Mouse (Mus musculus) heart, embryonic 12.5 days (tissue): ENCODE measurements around the gene Ajm1. TPM values are rescaled to one million over a fixed set of nuclear protein-coding genes. Genes with fewer than 3 reads are reported as not detected.

Source experiments
- ATAC-seq: fragments of 200-750 bp; cut with Nextera tagmentation; 2 replicates; pipeline ENCODE4 v1.8.0; 2017; ENCODE audit warnings: moderate TSS enrichment, moderate library complexity; ENCODE audit not compliant: insufficient number of reproducible peaks, low FRiP score
- H3K27ac ChIP-seq: fragments of 300-500 bp; sonication (generic); 2 replicates; pipeline ENCODE4 v1.5.1; 2016; ENCODE audit warnings: mild to moderate bottlenecking, moderate library complexity; ENCODE audit not compliant: poor library complexity, severe bottlenecking
- H3K27me3 ChIP-seq: fragments of 300-500 bp; sonication (generic); replicated peaks from 2 replicates; pipeline ENCODE4 v1.6.1; 2016; ENCODE audit warnings: mild to moderate bottlenecking, moderate library complexity
- H3K36me3 ChIP-seq: fragments of 300-500 bp; sonication (generic); 2 replicates; pipeline ENCODE4 v1.6.1; 2016; ENCODE audit warnings: mild to moderate bottlenecking, moderate library complexity
- H3K4me1 ChIP-seq: fragments of 300-500 bp; sonication (generic); replicated peaks from 2 replicates; pipeline ENCODE4 v1.6.1; 2016; ENCODE audit warnings: mild to moderate bottlenecking
- H3K4me2 ChIP-seq: fragments of 300-500 bp; sonication (generic); 2 replicates; pipeline ENCODE4 v1.6.1; 2016; ENCODE audit warnings: mild to moderate bottlenecking, moderate library complexity
- H3K4me3 ChIP-seq: fragments of 300-500 bp; sonication (generic); 2 replicates; pipeline ENCODE4 v1.5.1; 2016; ENCODE audit warnings: mild to moderate bottlenecking
- H3K9ac ChIP-seq: fragments of 300-500 bp; sonication (generic); 2 replicates; pipeline ENCODE4 v1.6.1; 2016; ENCODE audit warnings: mild to moderate bottlenecking, moderate library complexity
- H3K9me3 ChIP-seq: fragments of 300-500 bp; sonication (generic); replicated peaks from 2 replicates; pipeline ENCODE4 v1.6.1; 2016; ENCODE audit warnings: mild to moderate bottlenecking, moderate library complexity
- WGBS: fragments of 180-500 bp; shearing (Covaris S2); methylation state at CpG from one replicate; pipeline ENCODE4 v1.1.7; 2016; 5-methylcytosine and 5-hydroxymethylcytosine counted together
- polyA plus RNA-seq: library from polyadenylated mRNA; unstranded; fragments of >200 nt; fragmentation: Nextera tagmentation; extraction: Ambion mirVana; gene quantifications from 2 replicates; pipeline ENCODE4 v1.2.1, GENCODE M21; 2016

Gene Ajm1
- polyA plus RNA-seq, 1 experiment from 2014 or later, result 0.46 TPM

DNA sequence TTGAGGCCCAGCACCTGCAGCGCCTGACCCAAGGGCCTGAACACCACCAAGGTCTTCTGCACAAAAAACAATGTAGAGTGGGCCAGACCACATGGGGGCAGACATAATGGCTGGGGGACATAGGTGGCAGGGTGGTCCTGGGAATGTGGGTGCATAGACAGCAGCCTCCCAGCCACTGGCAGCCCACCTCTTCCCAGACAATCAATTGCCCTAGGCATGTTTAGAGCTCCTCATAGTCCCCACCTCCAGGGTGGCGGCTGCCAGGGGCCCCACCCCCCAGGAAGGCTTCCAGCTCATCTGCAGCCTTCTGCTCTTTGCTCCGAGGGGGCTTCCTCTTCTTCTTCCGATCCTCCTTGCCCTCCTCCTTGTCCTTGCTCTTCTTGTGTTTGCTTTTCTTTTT is 2.0 kb upstream of the Ajm1 start:
- Histone ChIP-seq H3K27me3 (peaks cover 28% of the 10 kb centered on the region), H3K4me2 (no peak overlapping the region), H3K4me3 (no peak overlapping the region), H3K4me1 (peaks cover 47% of the 10 kb centered on the region), H3K27ac (no peak overlapping the region), H3K9ac (no peak overlapping the region), H3K9me3 (no peaks in the 10 kb centered on the region), H3K36me3 (peaks cover 55% of the 10 kb centered on the region)
- no peak for ATAC-seq
- WGBS, result 65% methylated on average over 4 of the region's 4 CpGs

GRCm38 (mm10) chr2:25583120-25583481 is 1.5 kb upstream of the Ajm1 start:
- Histone ChIP-seq H3K36me3 (peaks cover 50% of the 10 kb centered on the region), H3K4me3 (no peak overlapping the region), H3K27ac (no peak overlapping the region), H3K27me3 (peaks cover 33% of the 10 kb centered on the region), H3K4me2 (no peak overlapping the region), H3K9ac (no peak overlapping the region), H3K9me3 (no peaks in the 10 kb centered on the region), H3K4me1 (peaks cover 52% of the 10 kb centered on the region)
- no peak for ATAC-seq
- 91% methylated on average over 6 of the region's 6 CpGs for WGBS

- Histone ChIP-seq H3K9me3 (no peaks in the 10 kb centered on the region), H3K4me1 (peaks cover 57% of the 10 kb centered on the region), H3K9ac (no peak overlapping the region), H3K4me3 (no peak overlapping the region), H3K27me3 (peaks cover 38% of the 10 kb centered on the region), H3K4me2 (no peak overlapping the region), H3K36me3 (peaks cover 45% of the 10 kb centered on the region), H3K27ac (no peak overlapping the region)
- WGBS, result 45% methylated on average over 12 of the region's 12 CpGs
- ATAC-seq, result no peak
Measured at GRCm38 (mm10) chr2:25582466-25583119, 1.0 kb upstream of the Ajm1 start.

DNA sequence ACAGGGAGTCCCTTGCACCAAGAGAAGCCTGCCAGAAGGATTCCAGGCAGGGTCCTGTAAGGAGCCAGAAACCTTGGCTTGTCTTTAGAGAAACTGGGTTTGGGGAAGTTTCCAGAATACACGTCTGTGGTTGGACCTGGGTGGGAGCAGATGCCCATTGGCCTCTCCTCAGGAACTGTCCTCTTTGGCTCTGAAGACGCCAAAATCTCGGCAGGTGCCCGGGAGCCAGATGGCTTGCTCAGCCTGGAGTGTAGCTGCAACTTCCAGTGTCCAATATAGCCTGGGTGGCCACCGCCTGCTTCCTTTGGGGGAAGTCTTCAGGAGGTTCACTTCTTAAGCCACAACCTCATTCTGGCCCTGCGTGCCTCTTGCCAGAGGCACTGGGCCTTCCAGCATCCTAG is 344 bp upstream of the Ajm1 start:
- Histone ChIP-seq H3K27me3 (peaks cover 45% of the 10 kb centered on the region), H3K9me3 (no peaks in the 10 kb centered on the region), H3K4me1 (peaks cover 58% of the 10 kb centered on the region), H3K9ac (no peak overlapping the region), H3K36me3 (peaks cover 39% of the 10 kb centered on the region), H3K27ac (no peak overlapping the region), H3K4me2 (peak overlapping the region; percentile 74), H3K4me3 (no peak overlapping the region)
- WGBS, result 35% methylated on average over 6 of the region's 6 CpGs
- no peak for ATAC-seq

- Histone ChIP-seq H3K4me2 (0 out of 2 replicates have a peak overlapping the region, but pooled peaks have one; percentile 74), H3K4me1 (peaks cover 59% of the 10 kb centered on the region), H3K36me3 (peaks cover 28% of the 10 kb centered on the region), H3K27ac (no peak overlapping the region), H3K4me3 (0 out of 2 replicates have a peak overlapping the region, but pooled peaks have one; percentile 34), H3K27me3 (peaks cover 57% of the 10 kb centered on the region), H3K9me3 (no peaks in the 10 kb centered on the region), H3K9ac (no peak overlapping the region)
- WGBS, result 50% methylated on average over 6 of the region's 6 CpGs
- ATAC-seq, result no peak
Measured at GRCm38 (mm10) chr2:25580621-25581101, 896 bp downstream of the Ajm1 start.

DNA sequence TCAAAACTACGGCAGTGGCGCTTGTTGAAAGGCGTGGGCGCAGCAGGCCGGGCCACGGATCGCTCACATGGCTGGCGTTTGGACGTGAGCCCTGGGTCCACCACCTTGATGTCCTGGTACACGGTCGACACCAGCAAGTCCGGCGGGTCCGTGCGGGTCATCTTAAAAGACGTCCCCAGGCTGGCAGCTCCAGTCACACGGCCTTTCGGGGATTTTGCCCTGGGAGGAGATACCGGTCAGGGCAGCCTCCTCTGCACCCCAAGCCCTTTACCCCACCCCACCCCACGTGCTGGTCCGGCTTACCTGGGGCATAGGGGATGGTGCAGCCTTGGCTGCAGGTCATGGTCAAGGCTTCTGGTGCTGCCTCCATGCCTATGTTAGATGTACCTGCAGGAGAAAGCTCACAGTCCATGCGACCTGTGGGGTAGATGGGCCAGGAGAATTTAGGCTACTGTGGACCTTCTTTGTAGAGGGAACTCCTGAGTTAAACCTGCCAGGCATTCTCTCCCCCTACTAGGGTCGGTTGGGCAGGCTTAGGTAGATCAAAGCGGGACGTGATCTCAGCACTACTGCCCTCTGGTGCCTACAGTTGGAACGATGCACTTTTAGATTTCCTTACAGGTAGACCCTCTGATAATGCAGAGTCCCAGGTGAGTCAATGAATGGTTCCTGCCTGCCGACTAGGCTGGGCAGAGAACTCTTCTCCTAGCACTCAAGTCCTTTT is 1.7 kb downstream of the Ajm1 start:
- Histone ChIP-seq H3K9me3 (no peaks in the 10 kb centered on the region), H3K9ac (no peak overlapping the region), H3K27ac (no peak overlapping the region), H3K27me3 (peaks cover 57% of the 10 kb centered on the region), H3K4me1 (peaks cover 63% of the 10 kb centered on the region), H3K4me3 (peak overlapping the region; percentile 25), H3K4me2 (peak overlapping the region; percentile 49), H3K36me3 (peaks cover 21% of the 10 kb centered on the region)
- 5% methylated on average over 27 of the region's 27 CpGs for WGBS
- no peak for ATAC-seq

DNA sequence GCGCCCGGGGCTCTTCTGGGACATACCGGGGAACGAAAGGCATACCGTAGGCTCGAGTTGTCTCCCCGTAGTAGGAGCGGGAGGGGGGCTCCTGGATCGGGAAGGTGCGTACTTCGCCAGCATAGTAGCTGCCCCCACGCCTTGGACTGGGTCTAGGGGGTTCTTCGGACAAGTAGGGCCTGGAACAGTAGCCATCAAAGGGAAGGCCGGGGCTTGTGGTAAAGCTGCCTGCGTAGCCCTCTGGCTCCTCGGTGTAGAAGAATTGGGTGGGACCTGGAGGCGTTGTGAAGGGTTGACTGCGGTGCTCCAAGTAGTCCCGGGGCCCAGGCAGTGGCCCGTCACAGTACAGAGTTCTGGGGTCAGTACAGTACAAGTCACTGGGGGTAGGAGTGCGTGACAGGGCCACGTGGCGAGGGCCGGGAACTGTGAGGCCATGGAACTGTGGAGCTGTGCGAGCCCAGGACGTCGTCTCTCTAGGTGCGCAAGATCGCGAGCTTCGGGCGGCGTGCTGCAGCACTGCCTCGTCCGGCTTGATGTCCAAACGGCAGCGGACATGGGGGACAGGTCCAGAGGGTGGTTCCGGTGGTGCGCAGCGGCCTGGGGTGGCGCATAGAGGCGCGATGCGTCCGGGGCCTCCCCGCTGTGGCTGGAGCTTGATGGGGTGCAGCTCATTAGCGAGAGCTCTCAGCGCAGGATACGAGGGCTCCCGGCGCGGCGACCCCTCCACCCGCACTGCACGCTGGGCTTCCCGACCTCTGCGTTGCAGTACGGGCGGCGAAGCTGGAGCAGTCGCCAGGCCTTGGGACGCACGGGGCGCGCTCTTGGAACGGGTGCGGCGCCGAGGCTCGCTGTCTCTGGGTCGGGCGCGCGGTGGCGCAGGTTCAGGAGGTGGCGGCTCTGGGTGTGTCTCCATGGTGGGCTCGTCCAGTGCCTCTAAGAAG is 2.5 kb downstream of the Ajm1 start:
- 5% methylated on average over 77 of the region's 77 CpGs for WGBS
- H3K9ac ChIP-seq, result no peak overlapping the region
- no peak for ATAC-seq
- H3K4me3 ChIP-seq, result peak overlapping the region; percentile 32
- peak overlapping the region; percentile 58 for H3K4me2 ChIP-seq
- peaks cover 65% of the 10 kb centered on the region for H3K4me1 ChIP-seq
- no peaks in the 10 kb centered on the region for H3K9me3 ChIP-seq
- H3K36me3 ChIP-seq, result peaks cover 12% of the 10 kb centered on the region
- H3K27ac ChIP-seq, result no peak overlapping the region
- peaks cover 57% of the 10 kb centered on the region for H3K27me3 ChIP-seq

GRCm38 (mm10) chr2:25577951-25578795 is 3.4 kb downstream of the Ajm1 start:
- 4% methylated on average over 75 of the region's 75 CpGs for WGBS
- Histone ChIP-seq H3K4me3 (peak overlapping the region; percentile 32), H3K36me3 (peaks cover 3% of the 10 kb centered on the region), H3K9me3 (no peaks in the 10 kb centered on the region), H3K27ac (no peak overlapping the region), H3K4me2 (peak overlapping the region; percentile 58), H3K27me3 (peaks cover 57% of the 10 kb centered on the region), H3K9ac (0 out of 2 replicates have a peak overlapping the region, but pooled peaks have one; percentile 18), H3K4me1 (peaks cover 72% of the 10 kb centered on the region)
- no peak for ATAC-seq

- no peak for ATAC-seq
- Histone ChIP-seq H3K4me1 (peaks cover 69% of the 10 kb centered on the region), H3K36me3 (no peaks in the 10 kb centered on the region), H3K9ac (0 out of 2 replicates have a peak overlapping the region, but pooled peaks have one; percentile 18), H3K9me3 (no peaks in the 10 kb centered on the region), H3K27me3 (peaks cover 57% of the 10 kb centered on the region), H3K4me3 (peak overlapping the region; percentile 32), H3K27ac (no peak overlapping the region), H3K4me2 (peak overlapping the region; percentile 58)
- 13% methylated on average over 92 of the region's 92 CpGs for WGBS
Measured at GRCm38 (mm10) chr2:25576965-25577891, 4.3 kb downstream of the Ajm1 start.
